Mouse (Mus musculus) left cerebral cortex, adult 2 months (tissue): ENCODE measurements at regions not wholly inside any gene's neighbourhood (a gene's known extent, or its start where the extent isn't known, plus 50 kb on each side); places are given as distances from the start of the nearest gene placed in this dataset.

Experiments
- DNase-seq, 2 experiments: peaks; one replicate each; pipeline ENCODE4 v3.0.0; 2021 to 2022; ENCODE audit warnings: low spot score in 2 of 2, mixed read lengths in 1 of 2; ENCODE audit errors: extremely low spot score in 1 of 2
- H3K27ac ChIP-seq: fragments of 200-600 bp; 2 replicates; pipeline ENCODE4 v1.8.1; 2022
- H3K4me3 ChIP-seq: fragments of 200-600 bp; 2 replicates; pipeline ENCODE4 v1.8.1; 2022
- CTCF ChIP-seq: fragments of 200-600 bp; IDR thresholded peaks from 2 replicates; pipeline ENCODE4 v1.8.1; 2022; ENCODE audit warnings: antibody characterized with exemption, mild to moderate bottlenecking, moderate library complexity
- intact Hi-C: fragments of 180-260 bp; cut with DNase I; formaldehyde crosslinking; loops from one replicate; pipeline ENCODE4 v1.15.1; 2025

- no peak for TF ChIP-seq CTCF
- Histone ChIP-seq H3K4me3 (no peak overlapping the region), H3K27ac (no peak overlapping the region)
- intact Hi-C loops: no loop called here
- DNase-seq: no peak
These were observed 792.8 kb upstream of the Nr2f1 start for GRCm38 (mm10) chr13:78992326-78992725.

GRCm38 (mm10) chr13:78985921-78986320, 786.4 kb upstream of the Nr2f1 start:
- Histone ChIP-seq H3K27ac (no peak overlapping the region), H3K4me3 (no peak overlapping the region)
- DNase-seq: no peak
- TF ChIP-seq CTCF: no peak
- intact Hi-C loops: no loop called here

GRCm38 (mm10) chr13:78977224-78977780, 777.7 kb upstream of the Nr2f1 start:
- Histone ChIP-seq H3K27ac (no peak overlapping the region), H3K4me3 (no peak overlapping the region)
- TF ChIP-seq CTCF: no peak
- intact Hi-C loops: no loop called here
- DNase-seq: no peak

GRCm38 (mm10) chr13:78938351-78938741, 738.8 kb upstream of the Nr2f1 start:
- no peak overlapping the region for H3K4me3 ChIP-seq
- H3K27ac ChIP-seq: no peak overlapping the region
- intact Hi-C loops: no loop called here
- TF ChIP-seq CTCF: no peak
- no peak for DNase-seq

- intact Hi-C loops: no loop called here
- no peak overlapping the region for H3K27ac ChIP-seq
These were observed 738.1 kb upstream of the Nr2f1 start for GRCm38 (mm10) chr13:78937389-78938350.

GRCm38 (mm10) chr13:78935990-78936650, 736.6 kb upstream of the Nr2f1 start:
- no peak overlapping the region for H3K4me3 ChIP-seq
- TF ChIP-seq CTCF: no peak
- no peak overlapping the region for H3K27ac ChIP-seq
- no peak for DNase-seq
- intact Hi-C loops: no loop called here

More at GRCm38 (mm10) chr13:78937389-78938350, 738.1 kb upstream of the Nr2f1 start:
- no peak overlapping the region for H3K4me3 ChIP-seq
- no peak for TF ChIP-seq CTCF
- DNase-seq: no peak

GRCm38 (mm10) chr13:78928347-78928746, 728.8 kb upstream of the Nr2f1 start:
- no peak for DNase-seq
- no peak overlapping the region for H3K4me3 ChIP-seq
- TF ChIP-seq CTCF: no peak
- no peak overlapping the region for H3K27ac ChIP-seq
- intact Hi-C loops: no loop called here

- TF ChIP-seq CTCF: no peak
- intact Hi-C loops: no loop called here
- Histone ChIP-seq H3K4me3 (no peak overlapping the region), H3K27ac (no peak overlapping the region)
- no peak for DNase-seq
These were observed 721.2 kb upstream of the Nr2f1 start for GRCm38 (mm10) chr13:78920802-78921201.

- H3K4me3 ChIP-seq: no peak overlapping the region
- no peak for DNase-seq
- no peak for TF ChIP-seq CTCF
- no peak overlapping the region for H3K27ac ChIP-seq
- intact Hi-C loops: no loop called here
These were observed 710.3 kb upstream of the Nr2f1 start for GRCm38 (mm10) chr13:78909839-78910238.

- no peak for TF ChIP-seq CTCF
- intact Hi-C loops: loop anchor here (5.0 kb wide), 1 partner anchor 247 kb away; no protein-coding TSS in a partner anchor
- no peak for DNase-seq
- Histone ChIP-seq H3K27ac (no peak overlapping the region), H3K4me3 (no peak overlapping the region)
These were observed 704.5 kb upstream of the Nr2f1 start for GRCm38 (mm10) chr13:78904102-78904501.

GRCm38 (mm10) chr13:78900693-78901092, 701.1 kb upstream of the Nr2f1 start:
- DNase-seq: no peak
- no peak overlapping the region for H3K4me3 ChIP-seq
- intact Hi-C loops: loop anchor here (5.0 kb wide), 1 partner anchor 243 kb away; no protein-coding TSS in a partner anchor
- TF ChIP-seq CTCF: no peak
- H3K27ac ChIP-seq: no peak overlapping the region

- H3K27ac ChIP-seq: peak overlapping the region; percentile 78; the same call in 1 of the 2 replicates
- intact Hi-C loops: loop anchor here (5.0 kb wide), 2 partner anchors 315 to 690 kb away; no protein-coding TSS in a partner anchor
- no peak for TF ChIP-seq CTCF
- H3K4me3 ChIP-seq: no peak overlapping the region
- no peak for DNase-seq
These were observed 692.7 kb upstream of the Nr2f1 start for GRCm38 (mm10) chr13:78892252-78892651.
